Mouse (Mus musculus): ENCODE measurements around the gene Sgpp2.

- TF ChIP-seq POLR2A (IDR thresholded peaks at IDR 0.05; ENCODE audit: insufficient read depth, low read depth, low read length) (no peak), CTCF (IDR thresholded peaks at IDR 0.05; ENCODE audit: insufficient read depth, low read depth, low read length) (no peak)
Measured at GRCm38 (mm10) chr1:78443056-78443455, 132.9 kb downstream of the Sgpp2 start.

Data from olfactory bulb, adult 2 months (tissue).